Mouse (Mus musculus) thymus, adult 2 months (tissue): ENCODE results near the gene Rasa2.

ENCODE experiments used
- CTCF ChIP-seq: fragments of 200-500 bp; IDR thresholded peaks from 2 replicates; pipeline ENCODE4 v1.5.1; 2012; ENCODE audit warnings: mild to moderate bottlenecking, control low read depth, low read length, moderate library complexity, borderline replicate concordance; ENCODE audit not compliant: control insufficient read depth, poor library complexity, insufficient read depth; ENCODE audit errors: extremely low read depth
- POLR2A ChIP-seq: fragments of 200-500 bp; IDR thresholded peaks from 2 replicates; pipeline ENCODE4 v1.6.1; 2012; ENCODE audit warnings: mild to moderate bottlenecking, low read length, control low read depth, moderate library complexity; ENCODE audit not compliant: control insufficient read depth, poor library complexity, insufficient read depth; ENCODE audit errors: extremely low read depth

DNA sequence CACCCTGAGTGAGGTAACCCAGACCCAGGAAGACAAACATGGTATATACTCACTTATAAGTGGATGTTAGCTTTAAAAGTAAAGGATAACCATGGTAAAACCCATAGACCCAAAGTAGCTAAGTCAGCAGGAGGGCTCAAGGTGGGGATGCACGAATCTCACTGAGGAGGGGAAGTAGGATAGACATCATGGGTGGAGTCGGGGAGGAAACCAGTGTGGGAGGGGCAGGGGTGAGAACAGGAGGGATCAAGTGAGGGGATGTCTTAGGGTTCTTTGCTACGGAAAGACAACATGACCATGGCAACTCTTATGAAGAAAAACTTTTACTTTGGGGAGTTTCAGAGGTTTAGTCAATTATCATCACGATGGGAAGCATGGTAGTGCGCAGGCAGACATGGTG is 47.2 kb upstream of the Rasa2 start:
- no peak for TF ChIP-seq POLR2A
- no peak for TF ChIP-seq CTCF
